Mouse (Mus musculus): ENCODE measurements around the gene Ppil4. TPM values are rescaled to one million over a fixed set of nuclear protein-coding genes. Genes with fewer than 3 reads are reported as not detected.
A peak's percentile ranks its signal among the peaks of the same experiment; 100 is the strongest.

The Ppil4 gene
- total RNA-seq, 2 experiments from 2014 or later, result 46.3 to 123 TPM

- ATAC-seq (replicated peaks; ENCODE audit: low FRiP score, poor library complexity, severe bottlenecking), result no peak
Measured at GRCm38 (mm10) chr10:7820171-7820570, 27.5 kb downstream of the Ppil4 start.

GRCm38 (mm10) chr10:7821981-7822380 is 29.3 kb downstream of the Ppil4 start:
- no peak for ATAC-seq (replicated peaks; ENCODE audit: low FRiP score, poor library complexity, severe bottlenecking)

- no peak for ATAC-seq (replicated peaks; ENCODE audit: low FRiP score, poor library complexity, severe bottlenecking)
Measured at GRCm38 (mm10) chr10:7824663-7825280, 32.1 kb downstream of the Ppil4 start.

- no peak for ATAC-seq (replicated peaks; ENCODE audit: low FRiP score, poor library complexity, severe bottlenecking)
Measured at GRCm38 (mm10) chr10:7825281-7825665, 32.6 kb downstream of the Ppil4 start.

GRCm38 (mm10) chr10:7826106-7826505 is 33.4 kb downstream of the Ppil4 start:
- ATAC-seq (replicated peaks; ENCODE audit: low FRiP score, poor library complexity, severe bottlenecking), result no peak

- ATAC-seq (replicated peaks; ENCODE audit: low FRiP score, poor library complexity, severe bottlenecking), result 0 out of 2 replicates have a peak, but pooled peaks have one; percentile 32
Measured at GRCm38 (mm10) chr10:7832171-7832676, 39.5 kb downstream of the Ppil4 start, which contains the start of gene Zc3h12d. TSS of gene Zc3h12d (plus strand) at chr10:7832470.

GRCm38 (mm10) chr10:7833377-7834165 is 40.9 kb downstream of the Ppil4 start:
- ATAC-seq (replicated peaks; ENCODE audit: low FRiP score, poor library complexity, severe bottlenecking), result no peak

GRCm38 (mm10) chr10:7834671-7835225 is 42.1 kb downstream of the Ppil4 start:
- ATAC-seq (replicated peaks; ENCODE audit: low FRiP score, poor library complexity, severe bottlenecking), result no peak

GRCm38 (mm10) chr10:7836902-7837301 is 44.2 kb downstream of the Ppil4 start:
- no peak for ATAC-seq (replicated peaks; ENCODE audit: low FRiP score, poor library complexity, severe bottlenecking)

- no peak for ATAC-seq (replicated peaks; ENCODE audit: low FRiP score, poor library complexity, severe bottlenecking)
Measured at GRCm38 (mm10) chr10:7837446-7837845, 44.8 kb downstream of the Ppil4 start.

GRCm38 (mm10) chr10:7838036-7838435 is 45.3 kb downstream of the Ppil4 start:
- ATAC-seq (replicated peaks; ENCODE audit: low FRiP score, poor library complexity, severe bottlenecking), result no peak

- no peak for ATAC-seq (replicated peaks; ENCODE audit: low FRiP score, poor library complexity, severe bottlenecking)
Measured at GRCm38 (mm10) chr10:7838874-7839421, 46.3 kb downstream of the Ppil4 start.

- no peak for ATAC-seq (replicated peaks; ENCODE audit: low FRiP score, poor library complexity, severe bottlenecking)
Measured at GRCm38 (mm10) chr10:7839551-7840352, 47.1 kb downstream of the Ppil4 start.

GRCm38 (mm10) chr10:7840353-7840733 is 47.7 kb downstream of the Ppil4 start:
- ATAC-seq (replicated peaks; ENCODE audit: low FRiP score, poor library complexity, severe bottlenecking), result no peak

GRCm38 (mm10) chr10:7840785-7841184 is 48.1 kb downstream of the Ppil4 start:
- ATAC-seq (replicated peaks; ENCODE audit: low FRiP score, poor library complexity, severe bottlenecking), result no peak

GRCm38 (mm10) chr10:7841571-7842080 is 48.9 kb downstream of the Ppil4 start:
- no peak for ATAC-seq (replicated peaks; ENCODE audit: low FRiP score, poor library complexity, severe bottlenecking)

GRCm38 (mm10) chr10:7843181-7843580 is 50.5 kb downstream of the Ppil4 start:
- ATAC-seq (replicated peaks; ENCODE audit: low FRiP score, poor library complexity, severe bottlenecking), result no peak

- ATAC-seq (replicated peaks; ENCODE audit: low FRiP score, poor library complexity, severe bottlenecking), result no peak
Measured at GRCm38 (mm10) chr10:7844161-7844560, 51.5 kb downstream of the Ppil4 start.

- no peak for ATAC-seq (replicated peaks; ENCODE audit: low FRiP score, poor library complexity, severe bottlenecking)
Measured at GRCm38 (mm10) chr10:7845136-7845535, 52.4 kb downstream of the Ppil4 start.

- no peak for ATAC-seq (replicated peaks; ENCODE audit: low FRiP score, poor library complexity, severe bottlenecking)
Measured at GRCm38 (mm10) chr10:7845991-7846390, 53.3 kb downstream of the Ppil4 start.
